Mouse (Mus musculus): ENCODE measurements at regions not wholly inside any gene's neighbourhood (a gene's known extent, or its start where the extent isn't known, plus 50 kb on each side); places are given as distances from the start of the nearest gene placed in this dataset.

DNA sequence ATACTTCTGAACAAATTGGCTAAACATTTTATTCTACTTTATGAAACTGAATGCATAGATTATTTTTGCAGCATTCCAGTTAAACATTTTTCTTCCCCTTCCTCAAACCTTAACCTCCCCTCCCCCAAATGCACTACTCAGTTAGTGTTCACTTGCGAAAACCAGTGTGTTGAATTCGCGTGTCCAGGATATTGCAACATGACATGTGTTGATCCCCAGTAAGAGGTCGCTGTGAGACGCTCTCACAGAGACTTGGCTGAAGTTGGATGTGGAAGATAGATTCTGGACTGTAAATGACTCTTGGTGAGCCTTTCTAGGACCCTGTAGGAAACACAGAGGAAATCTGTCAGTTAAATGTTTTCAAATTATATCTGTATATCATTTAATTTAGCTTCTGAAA lies 221.0 kb upstream of the Zic1 start:
- Histone ChIP-seq H3K9me3 (ENCODE audit: low read length) (no peaks in the 10 kb centered on the region), H3K4me3 (ENCODE audit: low read depth, low read length) (no peak overlapping the region), H3K36me3 (ENCODE audit: insufficient read depth, low read length) (no peaks in the 10 kb centered on the region), H3K27ac (ENCODE audit: low read depth, low read length) (no peak overlapping the region), H3K27me3 (ENCODE audit: insufficient read depth, low read length) (no peaks in the 10 kb centered on the region), H3K9ac (replicated peaks; ENCODE audit: low read length, poor library complexity, severe bottlenecking) (no peak overlapping the region), H3K4me2 (ENCODE audit: low read depth, low read length, poor library complexity, severe bottlenecking) (no peak overlapping the region), H3K4me1 (ENCODE audit: insufficient read depth, low read length) (no peaks in the 10 kb centered on the region)
- DNase-seq (ENCODE audit: low spot score) (peak; percentile 27), ATAC-seq (ENCODE audit: low FRiP score) (no peak)
- 85% methylated on average over 5 of the region's 5 CpGs for WGBS
- no peak for TF ChIP-seq CTCF (IDR thresholded peaks at IDR 0.05)

- no peak overlapping the region for H3K27ac ChIP-seq (ENCODE audit: low read depth, low read length)
- no peaks in the 10 kb centered on the region for H3K27me3 ChIP-seq (ENCODE audit: insufficient read depth, low read length)
- H3K4me1 ChIP-seq (ENCODE audit: insufficient read depth, low read length), result no peaks in the 10 kb centered on the region
- DNase-seq (ENCODE audit: low spot score) (no peak), ATAC-seq (ENCODE audit: low FRiP score) (no peak)
- H3K9me3 ChIP-seq (ENCODE audit: low read length), result no peaks in the 10 kb centered on the region
- TF ChIP-seq CTCF (IDR thresholded peaks at IDR 0.05), result no peak
- H3K4me3 ChIP-seq (ENCODE audit: low read depth, low read length), result no peak overlapping the region
- no peak overlapping the region for H3K4me2 ChIP-seq (ENCODE audit: low read depth, low read length, poor library complexity, severe bottlenecking)
- no peaks in the 10 kb centered on the region for H3K36me3 ChIP-seq (ENCODE audit: insufficient read depth, low read length)
- no peak overlapping the region for H3K9ac ChIP-seq (replicated peaks; ENCODE audit: low read length, poor library complexity, severe bottlenecking)
Observed at GRCm38 (mm10) chr9:91574156-91574555, 208.5 kb upstream of the Zic1 start.

DNA sequence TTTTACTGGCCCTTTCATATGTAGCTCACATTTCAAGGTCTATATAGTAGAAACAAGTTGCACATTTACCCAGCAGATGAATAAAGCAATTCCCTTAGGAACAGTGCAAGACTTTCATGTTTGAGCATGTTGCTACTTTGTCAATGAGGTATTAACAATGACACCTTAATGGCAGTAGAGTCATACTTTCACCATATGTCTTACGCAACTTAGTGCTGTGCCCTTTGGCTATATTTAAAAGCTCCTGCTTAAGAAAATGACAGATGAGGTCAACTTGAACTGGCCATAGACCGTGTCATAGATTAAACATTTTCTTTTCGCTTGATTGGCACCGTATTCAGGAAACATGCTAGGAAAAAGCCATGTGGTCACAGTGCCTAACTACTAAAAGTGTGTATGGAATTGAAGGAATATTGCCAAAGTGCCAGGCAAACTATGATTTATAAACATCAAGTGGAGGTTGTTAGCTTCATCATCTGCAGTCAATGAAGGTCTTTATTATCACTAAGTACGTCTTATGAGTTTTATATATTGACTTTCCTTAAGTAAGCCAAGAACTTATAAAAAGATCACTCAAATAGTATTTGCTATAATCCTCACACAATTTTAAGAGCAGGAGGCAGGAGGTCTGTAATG lies 200.5 kb upstream of the Zic1 start:
- Histone ChIP-seq H3K27me3 (ENCODE audit: insufficient read depth, low read length) (no peaks in the 10 kb centered on the region), H3K9me3 (ENCODE audit: low read length) (no peaks in the 10 kb centered on the region), H3K4me2 (ENCODE audit: low read depth, low read length, poor library complexity, severe bottlenecking) (no peak overlapping the region), H3K9ac (replicated peaks; ENCODE audit: low read length, poor library complexity, severe bottlenecking) (no peak overlapping the region), H3K4me1 (ENCODE audit: insufficient read depth, low read length) (no peaks in the 10 kb centered on the region), H3K36me3 (ENCODE audit: insufficient read depth, low read length) (no peaks in the 10 kb centered on the region), H3K4me3 (ENCODE audit: low read depth, low read length) (no peak overlapping the region), H3K27ac (ENCODE audit: low read depth, low read length) (no peak overlapping the region)
- ATAC-seq (ENCODE audit: low FRiP score) (no peak), DNase-seq (ENCODE audit: low spot score) (no peak)
- TF ChIP-seq CTCF (IDR thresholded peaks at IDR 0.05), result no peak
- 84% methylated on average over 5 of the region's 5 CpGs for WGBS

DNA sequence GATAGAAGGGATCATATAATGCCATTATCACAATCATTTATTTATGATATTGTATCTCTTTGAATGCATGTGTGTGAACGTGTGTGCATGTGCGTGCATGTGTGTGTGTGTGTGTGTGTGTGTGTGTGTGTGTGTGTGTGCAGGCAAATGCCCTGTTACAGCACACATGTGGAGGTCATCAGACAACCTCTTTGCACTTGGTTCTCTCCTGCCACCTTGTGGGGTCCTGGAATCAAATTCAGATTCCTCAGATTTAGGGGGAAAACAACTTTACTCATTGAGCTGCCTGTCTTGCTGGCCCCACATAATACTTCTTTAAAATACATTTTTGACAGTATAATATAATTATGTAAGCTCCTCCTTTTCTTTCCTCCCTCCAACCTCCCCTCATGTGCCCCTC lies 195.7 kb upstream of the Zic1 start:
- H3K4me2 ChIP-seq (ENCODE audit: low read depth, low read length, poor library complexity, severe bottlenecking), result no peak overlapping the region
- no peak overlapping the region for H3K27ac ChIP-seq (ENCODE audit: low read depth, low read length)
- ATAC-seq (ENCODE audit: low FRiP score) (no peak), DNase-seq (ENCODE audit: low spot score) (peak; percentile 15)
- no peaks in the 10 kb centered on the region for H3K36me3 ChIP-seq (ENCODE audit: insufficient read depth, low read length)
- H3K27me3 ChIP-seq (ENCODE audit: insufficient read depth, low read length), result no peaks in the 10 kb centered on the region
- no peak overlapping the region for H3K4me3 ChIP-seq (ENCODE audit: low read depth, low read length)
- no peaks in the 10 kb centered on the region for H3K4me1 ChIP-seq (ENCODE audit: insufficient read depth, low read length)
- no peaks in the 10 kb centered on the region for H3K9me3 ChIP-seq (ENCODE audit: low read length)
- no peak overlapping the region for H3K9ac ChIP-seq (replicated peaks; ENCODE audit: low read length, poor library complexity, severe bottlenecking)
- WGBS, result 84% methylated on average over 2 of the region's 2 CpGs
- peak; percentile 22; the same call in 1 of the 2 replicates for TF ChIP-seq CTCF (IDR thresholded peaks at IDR 0.05)

GRCm38 (mm10) chr9:91559794-91560193 lies 194.2 kb upstream of the Zic1 start:
- Histone ChIP-seq H3K4me1 (ENCODE audit: insufficient read depth, low read length) (no peaks in the 10 kb centered on the region), H3K36me3 (ENCODE audit: insufficient read depth, low read length) (no peaks in the 10 kb centered on the region), H3K4me3 (ENCODE audit: low read depth, low read length) (no peak overlapping the region), H3K9ac (replicated peaks; ENCODE audit: low read length, poor library complexity, severe bottlenecking) (no peak overlapping the region), H3K4me2 (ENCODE audit: low read depth, low read length, poor library complexity, severe bottlenecking) (no peak overlapping the region), H3K27ac (ENCODE audit: low read depth, low read length) (no peak overlapping the region), H3K27me3 (ENCODE audit: insufficient read depth, low read length) (no peaks in the 10 kb centered on the region), H3K9me3 (ENCODE audit: low read length) (no peaks in the 10 kb centered on the region)
- WGBS, result 76% methylated on average over 6 of the region's 6 CpGs
- ATAC-seq (ENCODE audit: low FRiP score) (no peak), DNase-seq (ENCODE audit: low spot score) (no peak)
- TF ChIP-seq CTCF (IDR thresholded peaks at IDR 0.05), result no peak

DNA sequence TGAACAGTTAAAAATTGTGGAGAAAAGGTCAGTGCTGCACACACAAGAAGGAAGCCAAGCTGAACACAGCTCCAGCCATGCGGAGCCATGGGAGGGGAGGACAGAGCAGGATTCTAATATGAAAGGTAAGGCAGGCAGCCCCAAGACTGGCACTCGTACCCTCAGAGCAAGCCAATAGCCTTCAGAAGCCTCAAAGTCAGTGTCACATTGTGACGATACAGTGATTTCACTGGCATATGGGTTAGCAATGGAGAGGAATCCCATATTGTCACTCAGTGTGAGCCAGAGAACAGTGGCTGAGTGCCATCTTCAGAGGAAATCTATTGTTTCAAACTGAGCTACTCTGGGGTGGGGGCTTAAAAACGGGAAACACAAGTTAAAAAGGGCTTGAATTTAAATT lies 181.4 kb upstream of the Zic1 start:
- ATAC-seq (ENCODE audit: low FRiP score), result peak; percentile 70; the same call in 1 of the 2 replicates
- no peak overlapping the region for H3K27ac ChIP-seq (ENCODE audit: low read depth, low read length)

More for the DNA sequence above, 181.4 kb upstream of the Zic1 start:
- H3K4me2 ChIP-seq (ENCODE audit: low read depth, low read length, poor library complexity, severe bottlenecking), result no peak overlapping the region
- no peaks in the 10 kb centered on the region for H3K9me3 ChIP-seq (ENCODE audit: low read length)
- no peaks in the 10 kb centered on the region for H3K27me3 ChIP-seq (ENCODE audit: insufficient read depth, low read length)
- no peak overlapping the region for H3K4me3 ChIP-seq (ENCODE audit: low read depth, low read length)
- no peak overlapping the region for H3K9ac ChIP-seq (replicated peaks; ENCODE audit: low read length, poor library complexity, severe bottlenecking)
- 61% methylated on average over 4 of the region's 4 CpGs for WGBS
- H3K4me1 ChIP-seq (ENCODE audit: insufficient read depth, low read length), result no peaks in the 10 kb centered on the region
- no peaks in the 10 kb centered on the region for H3K36me3 ChIP-seq (ENCODE audit: insufficient read depth, low read length)
- peak; percentile 84 for DNase-seq (ENCODE audit: low spot score)
- TF ChIP-seq CTCF (IDR thresholded peaks at IDR 0.05), result no peak

All from midbrain, postnatal 0 days (tissue).